Mouse (Mus musculus): ENCODE results near the gene Prss46.

GRCm38 (mm10) chr9:110857781-110858472, 13.6 kb downstream of the Prss46 start, which contains the start of gene Prss50:
- TF ChIP-seq EP300 (IDR thresholded peaks at IDR 0.05; ENCODE audit: low read depth) (no peak), CTCF (IDR thresholded peaks at IDR 0.05; ENCODE audit: low read depth) (peak; percentile 41)
